Mouse (Mus musculus): ENCODE results near the gene Il27ra.

Il27ra gene

GRCm38 (mm10) chr8:84042066-84042947 is at the start of gene Il27ra:
Gene Il27ra (minus strand): TSS chr8:84042589.
- peak; percentile 67 to 68 for DNase-seq

GRCm38 (mm10) chr8:84090585-84090984 is 48.2 kb upstream of the Il27ra start:
- DNase-seq, result no peak

- DNase-seq, result no peak
Measured at GRCm38 (mm10) chr8:84089277-84089676, 46.9 kb upstream of the Il27ra start.

- DNase-seq, result no peak
Measured at GRCm38 (mm10) chr8:84087821-84088220, 45.4 kb upstream of the Il27ra start.

GRCm38 (mm10) chr8:84087156-84087555 is 44.8 kb upstream of the Il27ra start:
- no peak for DNase-seq

- peak; percentile 24 to 38 for DNase-seq
Measured at GRCm38 (mm10) chr8:84084341-84085115, 42.1 kb upstream of the Il27ra start.

GRCm38 (mm10) chr8:84083829-84084241 is 41.4 kb upstream of the Il27ra start:
- DNase-seq, result peak; percentile 42 to 52

- no peak for DNase-seq
Measured at GRCm38 (mm10) chr8:84079206-84079605, 36.8 kb upstream of the Il27ra start.

- DNase-seq, result no peak
Measured at GRCm38 (mm10) chr8:84076849-84077248, 34.5 kb upstream of the Il27ra start.

- DNase-seq, result no peak
Measured at GRCm38 (mm10) chr8:84076412-84076811, 34.0 kb upstream of the Il27ra start.

- DNase-seq, result no peak
Measured at GRCm38 (mm10) chr8:84073230-84073976, 31.0 kb upstream of the Il27ra start.

- no peak for DNase-seq
Measured at GRCm38 (mm10) chr8:84072321-84072720, 29.9 kb upstream of the Il27ra start.

- DNase-seq, result no peak
Measured at GRCm38 (mm10) chr8:84071921-84072320, 29.5 kb upstream of the Il27ra start.

- no peak for DNase-seq
Measured at GRCm38 (mm10) chr8:84070667-84071066, 28.3 kb upstream of the Il27ra start.

GRCm38 (mm10) chr8:84070241-84070640 is 27.9 kb upstream of the Il27ra start:
- DNase-seq, result no peak

- no peak for DNase-seq
Measured at GRCm38 (mm10) chr8:84069750-84070149, 27.4 kb upstream of the Il27ra start.

- DNase-seq, result no peak
Measured at GRCm38 (mm10) chr8:84069169-84069568, 26.8 kb upstream of the Il27ra start.

- no peak for DNase-seq
Measured at GRCm38 (mm10) chr8:84068316-84069035, 26.1 kb upstream of the Il27ra start.

GRCm38 (mm10) chr8:84067911-84068310 is 25.5 kb upstream of the Il27ra start:
- DNase-seq, result no peak

- peak; percentile 98 to 99 for DNase-seq
Measured at GRCm38 (mm10) chr8:84067047-84067573, 24.7 kb upstream of the Il27ra start.

GRCm38 (mm10) chr8:84066291-84066930 is 24.0 kb upstream of the Il27ra start, which contains the start of gene Rfx1:
Gene Rfx1 (plus strand): TSS chr8:84066834.
- peak; percentile 99 to 100 for DNase-seq

All from cerebellum, postnatal 10 days (tissue).